Mouse (Mus musculus) heart, adult 2 months (tissue): ENCODE results near the gene Vmo1. TPM values are rescaled to one million over a fixed set of nuclear protein-coding genes. Genes with fewer than 3 reads are reported as not detected.

Source experiments
- DNase-seq, 2 experiments: peaks; one replicate each; pipeline ENCODE4 v3.0.0; 2021
- H3K27ac ChIP-seq: fragments of 200-600 bp; 2 replicates; pipeline ENCODE4 v1.8.1; 2022
- H3K27me3 ChIP-seq: fragments of 200-500 bp; 2 replicates; pipeline ENCODE4 v1.6.1; 2012; ENCODE audit warnings: mild to moderate bottlenecking, low read length, inconsistent platforms, mixed read lengths; ENCODE audit not compliant: control insufficient read depth, insufficient read depth
- H3K36me3 ChIP-seq: fragments of 200-500 bp; 2 replicates; pipeline ENCODE4 v1.6.1; 2012; ENCODE audit warnings: low read length, inconsistent platforms; ENCODE audit not compliant: control insufficient read depth, insufficient read depth
- H3K4me1 ChIP-seq: fragments of 200-500 bp; 2 replicates; pipeline ENCODE4 v1.6.1; 2011; ENCODE audit warnings: low read length; ENCODE audit not compliant: control insufficient read depth, insufficient read depth
- H3K4me3 ChIP-seq: fragments of 200-600 bp; 2 replicates; pipeline ENCODE4 v1.8.1; 2022
- H3K79me2 ChIP-seq: fragments of 200-500 bp; replicated peaks from 2 replicates; pipeline ENCODE4 v1.6.1; 2012; ENCODE audit warnings: mild to moderate bottlenecking, inconsistent platforms, low read length, moderate library complexity, mixed read lengths; ENCODE audit not compliant: control insufficient read depth, insufficient read depth
- H3K9ac ChIP-seq: fragments of 200-500 bp; 2 replicates; pipeline ENCODE4 v1.6.1; 2012; ENCODE audit warnings: low read depth, mild to moderate bottlenecking, control low read depth, inconsistent platforms, low read length, mixed read lengths
- CTCF ChIP-seq: fragments of 200-600 bp; IDR thresholded peaks from 2 replicates; pipeline ENCODE4 v1.8.1; 2022; ENCODE audit warnings: antibody characterized with exemption, mild to moderate bottlenecking, moderate library complexity
- EP300 ChIP-seq: fragments of 200-500 bp; IDR thresholded peaks from 2 replicates; pipeline ENCODE4 v1.6.1; 2011; ENCODE audit warnings: low read depth, low read length, control low read depth; ENCODE audit not compliant: insufficient read depth
- POLR2A ChIP-seq: fragments of 200-500 bp; IDR thresholded peaks from 2 replicates; pipeline ENCODE4 v1.6.1; 2011; ENCODE audit warnings: mild to moderate bottlenecking, low read depth, low read length, control low read depth; ENCODE audit not compliant: insufficient read depth
- WGBS: fragments of 180-500 bp; shearing (Covaris S2); methylation state at CpG from one replicate; pipeline ENCODE4 v1.1.7; 2018; 5-methylcytosine and 5-hydroxymethylcytosine counted together
- intact Hi-C: fragments of 180-260 bp; cut with DNase I; formaldehyde crosslinking; loops from one replicate; pipeline ENCODE4 v1.15.1; 2025
- polyA plus RNA-seq: library from polyadenylated mRNA; depleted of rRNA; stranded (reverse); fragments of >200 nt; gene quantifications from 2 replicates; pipeline ENCODE4 v1.2.3, GENCODE M21; 2012
- total RNA-seq, 2 experiments: library from RNA; stranded (reverse); gene quantifications; 2 replicates each; pipeline ENCODE4 v1.2.3; 2021

Gene Vmo1
- total and polyA plus RNA-seq, 3 experiments = not detected

GRCm38 (mm10) chr11:70502018-70502417, 12.4 kb downstream of the Vmo1 start:
- DNase-seq = no peak
- intact Hi-C loops = no loop called here
- no peaks in the 10 kb centered on the region for H3K4me1 ChIP-seq
- H3K27ac ChIP-seq = no peak overlapping the region
- H3K27me3 ChIP-seq = no peaks in the 10 kb centered on the region
- 58% methylated on average over 3 of the region's 3 CpGs for WGBS
- H3K36me3 ChIP-seq = no peaks in the 10 kb centered on the region
- no peak overlapping the region for H3K9ac ChIP-seq
- H3K4me3 ChIP-seq = no peak overlapping the region
- TF ChIP-seq CTCF = no peak
- H3K79me2 ChIP-seq = no peaks in the 10 kb centered on the region

- Histone ChIP-seq H3K27ac (no peak overlapping the region), H3K4me3 (no peak overlapping the region), H3K79me2 (no peaks in the 10 kb centered on the region), H3K27me3 (no peaks in the 10 kb centered on the region), H3K4me1 (no peaks in the 10 kb centered on the region), H3K36me3 (no peaks in the 10 kb centered on the region), H3K9ac (no peak overlapping the region)
- intact Hi-C loops = loop anchor here (1.0 kb wide), 1 partner anchor 48 kb away; no protein-coding TSS in a partner anchor
- DNase-seq = no peak
- WGBS = 92% methylated on average over 1 of the region's 1 CpGs
- TF ChIP-seq POLR2A = no peak
- TF ChIP-seq CTCF = no peak
- no peak for TF ChIP-seq EP300
Measured at GRCm38 (mm10) chr11:70500476-70500812, 14.0 kb downstream of the Vmo1 start.

GRCm38 (mm10) chr11:70499566-70500475, 14.6 kb downstream of the Vmo1 start:
- no peaks in the 10 kb centered on the region for H3K27me3 ChIP-seq
- intact Hi-C loops = loop anchor here (1.0 kb wide), 1 partner anchor 48 kb away; no protein-coding TSS in a partner anchor
- no peaks in the 10 kb centered on the region for H3K4me1 ChIP-seq
- H3K9ac ChIP-seq = no peak overlapping the region
- WGBS = 58% methylated on average over 14 of the region's 14 CpGs
- H3K4me3 ChIP-seq = no peak overlapping the region
- H3K27ac ChIP-seq = no peak overlapping the region
- H3K36me3 ChIP-seq = no peaks in the 10 kb centered on the region
- H3K79me2 ChIP-seq = no peaks in the 10 kb centered on the region
- peak in 1 of 2 experiments; percentile 31 for DNase-seq
- peak; percentile 76 for TF ChIP-seq CTCF
- TF ChIP-seq POLR2A = no peak
- no peak for TF ChIP-seq EP300

- intact Hi-C loops = no loop called here
- Histone ChIP-seq H3K79me2 (no peaks in the 10 kb centered on the region), H3K27ac (0 out of 2 replicates have a peak overlapping the region, but pooled peaks have one; percentile 1), H3K4me1 (peaks cover 1% of the 10 kb centered on the region; the same call in 1 of the 2 replicates), H3K9ac (no peak overlapping the region), H3K27me3 (no peaks in the 10 kb centered on the region), H3K36me3 (no peaks in the 10 kb centered on the region), H3K4me3 (no peak overlapping the region)
- 68% methylated on average over 6 of the region's 6 CpGs for WGBS
- DNase-seq = peak in 1 of 2 experiments; percentile 34
- TF ChIP-seq CTCF (no peak), EP300 (no peak), POLR2A (no peak)
Measured at GRCm38 (mm10) chr11:70489684-70490083, 24.7 kb downstream of the Vmo1 start.

GRCm38 (mm10) chr11:70489138-70489537, 25.3 kb downstream of the Vmo1 start:
- DNase-seq = peak in 1 of 2 experiments; percentile 23
- H3K9ac ChIP-seq = no peak overlapping the region
- H3K27ac ChIP-seq = peak overlapping the region; percentile 1; the same call in 1 of the 2 replicates
- H3K79me2 ChIP-seq = no peaks in the 10 kb centered on the region
- intact Hi-C loops = no loop called here
- 70% methylated on average over 3 of the region's 3 CpGs for WGBS
- peaks cover 1% of the 10 kb centered on the region; the same call in 1 of the 2 replicates for H3K4me1 ChIP-seq
- TF ChIP-seq POLR2A = no peak
- TF ChIP-seq CTCF = no peak
- TF ChIP-seq EP300 = 0 out of 2 replicates have a peak, but pooled peaks have one; percentile 26
- no peaks in the 10 kb centered on the region for H3K27me3 ChIP-seq
- no peak overlapping the region for H3K4me3 ChIP-seq
- no peaks in the 10 kb centered on the region for H3K36me3 ChIP-seq

- Histone ChIP-seq H3K27me3 (no peaks in the 10 kb centered on the region), H3K9ac (no peak overlapping the region), H3K4me1 (peaks cover 2% of the 10 kb centered on the region), H3K4me3 (no peak overlapping the region), H3K79me2 (no peaks in the 10 kb centered on the region), H3K27ac (no peak overlapping the region), H3K36me3 (no peaks in the 10 kb centered on the region)
- TF ChIP-seq CTCF (no peak), EP300 (no peak)
- 22% methylated on average over 4 of the region's 4 CpGs for WGBS
- no peak for DNase-seq
- intact Hi-C loops = no loop called here
Measured at GRCm38 (mm10) chr11:70487816-70488215, 26.6 kb downstream of the Vmo1 start.
